14 mouse cellular contexts compared by ENCODE assay signal in genomic region chr13:63236159-63236893, GRCm38 (mm10).
A peak's percentile ranks its signal among the peaks of the same experiment; 100 is the strongest.
DNase-seq lines count a peak whose midpoint lies in the region; ATAC-seq and TF ChIP-seq lines count a peak whose summit lies in the region.
"Had no signal": no experiment of that assay in that cellular context is flagged by ENCODE, and none has a peak within 500 bp of the region (broad histone marks: within the 10 kb centered on the region; RNA-seq: fewer than 3 reads in every experiment).

No protein-coding gene starts in this region.

- no peak overlapping the region for H3K9ac ChIP-seq in heart, embryonic 12.5 days
- no peak overlapping the region for H3K9ac ChIP-seq in liver, adult 2 months (ENCODE audit: low read depth, low read length)
- no peak overlapping the region for H3K9ac ChIP-seq in liver, embryonic 11.5 days (ENCODE audit: low read depth, low read length)
- H3K9ac ChIP-seq in embryonic facial prominence, embryonic 14.5 days (ENCODE audit: low read depth, low read length) = no peak overlapping the region
- H3K9ac ChIP-seq: embryonic facial prominence, embryonic 12.5 days; forebrain, postnatal 0 days; liver, embryonic 13.5 days had no signal

- no peaks in the 10 kb centered on the region for H3K9me3 ChIP-seq in heart, embryonic 12.5 days (replicated peaks)
- no peaks in the 10 kb centered on the region for H3K9me3 ChIP-seq in liver, embryonic 11.5 days (ENCODE audit: control insufficient read depth, low read length)
- H3K9me3 ChIP-seq in embryonic facial prominence, embryonic 14.5 days (ENCODE audit: control insufficient read depth, low read length) = no peaks in the 10 kb centered on the region
- H3K9me3 ChIP-seq: embryonic facial prominence, embryonic 12.5 days; liver, embryonic 13.5 days had no signal

- H3K27ac ChIP-seq in heart, embryonic 12.5 days (ENCODE audit: poor library complexity, severe bottlenecking) = 0 out of 2 replicates have a peak overlapping the region, but pooled peaks have one; percentile 43
- peak overlapping the region; percentile 47 for H3K27ac ChIP-seq in liver, adult 2 months (replicated peaks; ENCODE audit: insufficient read depth, low read depth, low read length)
- H3K27ac ChIP-seq in liver, embryonic 11.5 days (ENCODE audit: low read depth, low read length) = no peak overlapping the region
- H3K27ac ChIP-seq in embryonic facial prominence, embryonic 14.5 days (replicated peaks; ENCODE audit: low read depth, low read length) = peak overlapping the region; percentile 52
- H3K27ac ChIP-seq: embryonic facial prominence, embryonic 12.5 days; hindbrain, postnatal 0 days; liver, embryonic 13.5 days had no signal

- H3K27me3 ChIP-seq in heart, embryonic 12.5 days (replicated peaks) = no peaks in the 10 kb centered on the region
- H3K27me3 ChIP-seq in liver, adult 2 months (ENCODE audit: control insufficient read depth, insufficient read depth, low read length) = no peaks in the 10 kb centered on the region
- no peaks in the 10 kb centered on the region for H3K27me3 ChIP-seq in liver, embryonic 11.5 days (replicated peaks; ENCODE audit: control insufficient read depth, insufficient read depth, low read length)
- H3K27me3 ChIP-seq in embryonic facial prominence, embryonic 14.5 days (replicated peaks; ENCODE audit: control insufficient read depth, insufficient read depth, low read length) = no peaks in the 10 kb centered on the region
- H3K27me3 ChIP-seq: embryonic facial prominence, embryonic 12.5 days; liver, embryonic 13.5 days had no signal

- WGBS in heart, embryonic 12.5 days = 40% methylated on average over 5 of the region's 5 CpGs
- 55% methylated on average over 5 of the region's 5 CpGs for WGBS in liver, adult 2 months
- 32% methylated on average over 5 of the region's 5 CpGs for WGBS in liver, embryonic 11.5 days
- WGBS in embryonic facial prominence, embryonic 14.5 days = 23% methylated on average over 5 of the region's 5 CpGs

- H3K4me3 ChIP-seq in heart, embryonic 12.5 days = no peak overlapping the region
- H3K4me3 ChIP-seq in liver, adult 2 months (ENCODE audit: insufficient read depth, low read depth, low read length) = no peak overlapping the region
- no peak overlapping the region for H3K4me3 ChIP-seq in liver, embryonic 11.5 days (ENCODE audit: low read depth, low read length)
- no peak overlapping the region for H3K4me3 ChIP-seq in embryonic facial prominence, embryonic 14.5 days (ENCODE audit: low read depth, low read length)
- H3K4me3 ChIP-seq: embryonic facial prominence, embryonic 12.5 days; liver, embryonic 13.5 days had no signal

- H3K79me2 ChIP-seq in liver, adult 2 months (ENCODE audit: control insufficient read depth, insufficient read depth, low read length) = peaks cover 9% of the 10 kb centered on the region; the same call in 1 of the 2 replicates

- no peak for TF ChIP-seq POLR2A in liver, adult 2 months (IDR thresholded peaks at IDR 0.05; ENCODE audit: extremely low read depth, insufficient read depth, low read length)

- no peak for ATAC-seq in heart, embryonic 12.5 days (ENCODE audit: insufficient number of reproducible peaks, low FRiP score)
- no peak for ATAC-seq in liver, embryonic 11.5 days (replicated peaks; ENCODE audit: low FRiP score)
- no peak for ATAC-seq in embryonic facial prominence, embryonic 14.5 days (ENCODE audit: low read depth)
- ATAC-seq: forebrain, postnatal 0 days; hindbrain, postnatal 0 days had no signal

- no peak for TF ChIP-seq CTCF in liver, adult 2 months (IDR thresholded peaks at IDR 0.05; ENCODE audit: low read depth, low read length)

- H3K36me3 ChIP-seq in heart, embryonic 12.5 days = no peaks in the 10 kb centered on the region
- no peaks in the 10 kb centered on the region for H3K36me3 ChIP-seq in liver, adult 2 months (ENCODE audit: control insufficient read depth, insufficient read depth, low read length)
- no peaks in the 10 kb centered on the region for H3K36me3 ChIP-seq in liver, embryonic 11.5 days (ENCODE audit: control insufficient read depth, insufficient read depth, low read length)
- H3K36me3 ChIP-seq in embryonic facial prominence, embryonic 14.5 days (ENCODE audit: control insufficient read depth, insufficient read depth, low read length) = no peaks in the 10 kb centered on the region
- H3K36me3 ChIP-seq: embryonic facial prominence, embryonic 12.5 days; liver, embryonic 13.5 days had no signal

- H3K4me2 ChIP-seq in heart, embryonic 12.5 days = no peak overlapping the region
- no peak overlapping the region for H3K4me2 ChIP-seq in liver, embryonic 11.5 days
- no peak overlapping the region for H3K4me2 ChIP-seq in embryonic facial prominence, embryonic 14.5 days (ENCODE audit: low read depth, low read length)
- H3K4me2 ChIP-seq: embryonic facial prominence, embryonic 12.5 days; liver, embryonic 13.5 days had no signal

- H3K4me1 ChIP-seq in heart, embryonic 12.5 days (replicated peaks) = peaks cover 26% of the 10 kb centered on the region
- H3K4me1 ChIP-seq in liver, adult 2 months (ENCODE audit: control insufficient read depth, insufficient read depth, low read length) = peaks cover 16% of the 10 kb centered on the region
- peaks cover 14% of the 10 kb centered on the region for H3K4me1 ChIP-seq in liver, embryonic 11.5 days (replicated peaks; ENCODE audit: control insufficient read depth, insufficient read depth, low read length)
- H3K4me1 ChIP-seq in embryonic facial prominence, embryonic 14.5 days (ENCODE audit: control insufficient read depth, insufficient read depth, low read length) = peaks cover 31% of the 10 kb centered on the region

- no peak for DNase-seq in heart, adult 8-10 months (ENCODE audit: low spot score)
- DNase-seq in liver, adult 2 months (ENCODE audit: extremely low read depth, low read depth, low spot score) = no peak
- DNase-seq in liver, embryonic 11.5 days (ENCODE audit: low spot score) = no peak
- DNase-seq in embryonic facial prominence, embryonic 14.5 days (ENCODE audit: low spot score) = peak; percentile 58
- peak; percentile 27 for DNase-seq in kidney, postnatal 14 days
- no peak for DNase-seq in right cerebral cortex, postnatal 14 days
- DNase-seq in right cerebral cortex, postnatal 25 days = no peak
- DNase-seq: cerebellum, adult 9-11 months; forebrain, postnatal 0 days; liver, embryonic 13.5 days; thymus, adult 2 months had no signal

Comparison
In these comparisons a context has a peak if more than half of its experiments do, and no peak if none do; other contexts are left out.
1. DNase-seq: peak in embryonic facial prominence, embryonic 14.5 days (single experiment) and kidney, postnatal 14 days (single experiment); none in heart, adult 8-10 months (single experiment), liver, adult 2 months (single experiment), liver, embryonic 11.5 days (single experiment), right cerebral cortex, postnatal 14 days (single experiment) and right cerebral cortex, postnatal 25 days (single experiment).